Mouse (Mus musculus) stomach, embryonic 15.5 days (tissue): ENCODE data around the gene Nlrp6. TPM values are rescaled to one million over a fixed set of nuclear protein-coding genes. Genes with fewer than 3 reads are reported as not detected.

Experiments
- ATAC-seq: fragments of 200-750 bp; cut with Nextera tagmentation; 2 replicates; pipeline ENCODE4 v1.8.0; 2017; ENCODE audit warnings: low read depth, moderate number of reproducible peaks, moderate TSS enrichment; ENCODE audit not compliant: insufficient read depth, low FRiP score
- H3K27ac ChIP-seq: fragments of 300-500 bp; sonication (generic); 2 replicates; pipeline ENCODE4 v1.5.1; 2015; ENCODE audit warnings: mild to moderate bottlenecking, inconsistent platforms
- H3K27me3 ChIP-seq: fragments of 300-500 bp; sonication (generic); replicated peaks from 2 replicates; pipeline ENCODE4 v1.6.1; 2015; ENCODE audit warnings: inconsistent platforms
- H3K36me3 ChIP-seq: fragments of 300-500 bp; sonication (generic); 2 replicates; pipeline ENCODE4 v1.6.1; 2015; ENCODE audit warnings: inconsistent platforms
- H3K4me1 ChIP-seq: fragments of 300-500 bp; sonication (generic); 2 replicates; pipeline ENCODE4 v1.6.1; 2015; ENCODE audit warnings: inconsistent platforms
- H3K4me2 ChIP-seq: fragments of 300-500 bp; sonication (generic); 2 replicates; pipeline ENCODE4 v1.6.1; 2015; ENCODE audit warnings: mild to moderate bottlenecking, inconsistent platforms
- H3K4me3 ChIP-seq: fragments of 300-500 bp; sonication (generic); replicated peaks from 2 replicates; pipeline ENCODE4 v1.5.1; 2015; ENCODE audit warnings: inconsistent platforms
- H3K9ac ChIP-seq: fragments of 300-500 bp; sonication (generic); 2 replicates; pipeline ENCODE4 v1.6.1; 2015; ENCODE audit warnings: inconsistent platforms
- H3K9me3 ChIP-seq: fragments of 300-500 bp; sonication (generic); 2 replicates; pipeline ENCODE4 v1.6.1; 2016; ENCODE audit warnings: inconsistent platforms
- WGBS: fragments of 180-500 bp; shearing (Covaris S2); methylation state at CpG from one replicate; pipeline ENCODE4 v1.1.7; 2015; 5-methylcytosine and 5-hydroxymethylcytosine counted together
- polyA plus RNA-seq: library from polyadenylated mRNA; unstranded; fragments of >200 nt; fragmentation: Nextera tagmentation; extraction: Ambion mirVana; gene quantifications from 2 replicates; pipeline ENCODE4 v1.2.1, GENCODE M21; 2015

The Nlrp6 gene
- polyA plus RNA-seq, 1 experiment from 2014 or later = 9.9 TPM

GRCm38 (mm10) chr7:140942341-140942740 is 21.6 kb downstream of the Nlrp6 start:
- H3K4me3 ChIP-seq = peak overlapping the region; percentile 56
- peaks cover 8% of the 10 kb centered on the region; the same call in 1 of the 2 replicates for H3K36me3 ChIP-seq
- ATAC-seq = no peak
- H3K4me1 ChIP-seq = peaks cover 29% of the 10 kb centered on the region
- peak overlapping the region; percentile 97 for H3K27ac ChIP-seq
- peak overlapping the region; percentile 45 for H3K9ac ChIP-seq
- 34% methylated on average over 9 of the region's 9 CpGs for WGBS
- no peaks in the 10 kb centered on the region for H3K9me3 ChIP-seq
- H3K27me3 ChIP-seq = no peaks in the 10 kb centered on the region
- peak overlapping the region; percentile 64 for H3K4me2 ChIP-seq

DNA sequence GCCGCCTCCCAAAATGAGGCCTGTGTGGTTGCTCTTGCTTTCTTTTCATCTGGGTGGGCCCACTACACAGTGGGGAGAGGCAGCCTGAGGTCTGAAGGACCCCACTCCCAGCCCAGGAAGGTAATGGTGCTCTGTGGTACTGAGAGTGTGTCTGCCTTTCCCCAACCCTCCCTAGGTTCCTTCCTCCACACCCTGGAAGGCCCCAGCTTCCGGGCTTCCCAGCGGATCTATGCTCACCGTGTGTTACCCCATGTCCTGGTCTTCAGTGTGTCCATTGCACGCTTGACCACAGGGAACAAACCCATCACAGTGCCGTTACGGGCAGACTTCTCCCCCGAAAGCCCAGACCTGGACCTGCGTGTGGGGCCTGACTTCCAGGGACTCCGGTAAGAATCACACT is 22.1 kb downstream of the Nlrp6 start:
- Histone ChIP-seq H3K9me3 (no peaks in the 10 kb centered on the region), H3K27me3 (no peaks in the 10 kb centered on the region), H3K36me3 (peaks cover 8% of the 10 kb centered on the region; the same call in 1 of the 2 replicates), H3K27ac (peak overlapping the region; percentile 97), H3K9ac (no peak overlapping the region), H3K4me1 (peaks cover 29% of the 10 kb centered on the region), H3K4me3 (no peak overlapping the region), H3K4me2 (peak overlapping the region; percentile 64; the same call in 1 of the 2 replicates)
- ATAC-seq = no peak
- 85% methylated on average over 10 of the region's 10 CpGs for WGBS

- WGBS = 77% methylated on average over 4 of the region's 4 CpGs
- Histone ChIP-seq H3K4me2 (no peak overlapping the region), H3K9ac (0 out of 2 replicates have a peak overlapping the region, but pooled peaks have one; percentile 16), H3K36me3 (peaks cover 8% of the 10 kb centered on the region; the same call in 1 of the 2 replicates), H3K4me1 (peaks cover 29% of the 10 kb centered on the region), H3K27me3 (no peaks in the 10 kb centered on the region), H3K27ac (peak overlapping the region; percentile 35), H3K9me3 (no peaks in the 10 kb centered on the region), H3K4me3 (no peak overlapping the region)
- no peak for ATAC-seq
Observed at GRCm38 (mm10) chr7:140943356-140943755, 22.7 kb downstream of the Nlrp6 start.

- ATAC-seq = no peak
- no peak overlapping the region for H3K9ac ChIP-seq
- no peak overlapping the region for H3K4me2 ChIP-seq
- 87% methylated on average over 7 of the region's 7 CpGs for WGBS
- H3K4me1 ChIP-seq = peaks cover 28% of the 10 kb centered on the region
- no peaks in the 10 kb centered on the region for H3K27me3 ChIP-seq
- H3K4me3 ChIP-seq = no peak overlapping the region
- H3K36me3 ChIP-seq = peaks cover 17% of the 10 kb centered on the region
- no peak overlapping the region for H3K27ac ChIP-seq
- H3K9me3 ChIP-seq = no peaks in the 10 kb centered on the region
Observed at GRCm38 (mm10) chr7:140944236-140944635, 23.5 kb downstream of the Nlrp6 start.

GRCm38 (mm10) chr7:140945247-140945646 is 24.5 kb downstream of the Nlrp6 start:
- H3K36me3 ChIP-seq = peaks cover 19% of the 10 kb centered on the region
- no peak overlapping the region for H3K4me2 ChIP-seq
- H3K9me3 ChIP-seq = no peaks in the 10 kb centered on the region
- H3K9ac ChIP-seq = no peak overlapping the region
- no peak overlapping the region for H3K4me3 ChIP-seq
- WGBS = 89% methylated on average over 5 of the region's 5 CpGs
- H3K4me1 ChIP-seq = peaks cover 18% of the 10 kb centered on the region
- no peak for ATAC-seq
- H3K27me3 ChIP-seq = no peaks in the 10 kb centered on the region
- no peak overlapping the region for H3K27ac ChIP-seq

GRCm38 (mm10) chr7:140946311-140946710 is 25.6 kb downstream of the Nlrp6 start:
- Histone ChIP-seq H3K9me3 (no peaks in the 10 kb centered on the region), H3K27ac (peak overlapping the region; percentile 35; the same call in 1 of the 2 replicates), H3K36me3 (peaks cover 19% of the 10 kb centered on the region), H3K4me1 (peaks cover 24% of the 10 kb centered on the region), H3K4me2 (no peak overlapping the region), H3K27me3 (no peaks in the 10 kb centered on the region), H3K9ac (no peak overlapping the region), H3K4me3 (no peak overlapping the region)
- 91% methylated on average over 10 of the region's 10 CpGs for WGBS
- no peak for ATAC-seq

DNA sequence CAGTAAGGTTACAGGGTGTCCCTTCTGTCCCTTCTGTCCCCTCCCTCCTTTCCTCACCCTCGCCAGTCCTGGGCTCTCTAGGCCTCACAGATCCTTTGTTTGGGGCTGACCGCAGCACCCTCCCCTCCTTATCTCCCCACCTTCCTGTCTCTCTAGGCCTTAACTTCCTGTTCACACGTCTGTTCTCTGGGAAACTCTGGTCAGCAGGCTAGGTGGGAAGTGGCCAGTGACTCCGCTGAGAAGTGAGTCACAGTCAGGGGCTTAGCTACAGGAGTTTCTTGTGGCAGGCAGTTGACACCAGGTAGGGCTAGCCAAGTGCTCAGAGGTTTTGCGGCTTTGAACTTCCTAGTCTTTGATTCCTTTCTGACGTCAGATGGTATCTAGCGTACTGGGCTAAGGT is 26.3 kb downstream of the Nlrp6 start:
- 47% methylated on average over 7 of the region's 7 CpGs for WGBS
- Histone ChIP-seq H3K4me3 (no peak overlapping the region), H3K4me1 (peaks cover 30% of the 10 kb centered on the region), H3K27ac (peak overlapping the region; percentile 35; the same call in 1 of the 2 replicates), H3K27me3 (no peaks in the 10 kb centered on the region), H3K4me2 (no peak overlapping the region), H3K9ac (no peak overlapping the region), H3K36me3 (peaks cover 19% of the 10 kb centered on the region), H3K9me3 (no peaks in the 10 kb centered on the region)
- peak; percentile 5; the same call in 1 of the 2 replicates for ATAC-seq

GRCm38 (mm10) chr7:140948161-140948560 is 27.5 kb downstream of the Nlrp6 start:
- Histone ChIP-seq H3K4me1 (peaks cover 28% of the 10 kb centered on the region), H3K27me3 (no peaks in the 10 kb centered on the region), H3K9ac (no peak overlapping the region), H3K4me3 (no peak overlapping the region), H3K27ac (no peak overlapping the region), H3K36me3 (peaks cover 23% of the 10 kb centered on the region), H3K4me2 (no peak overlapping the region), H3K9me3 (no peaks in the 10 kb centered on the region)
- WGBS = 73% methylated on average over 8 of the region's 8 CpGs
- ATAC-seq = no peak

DNA sequence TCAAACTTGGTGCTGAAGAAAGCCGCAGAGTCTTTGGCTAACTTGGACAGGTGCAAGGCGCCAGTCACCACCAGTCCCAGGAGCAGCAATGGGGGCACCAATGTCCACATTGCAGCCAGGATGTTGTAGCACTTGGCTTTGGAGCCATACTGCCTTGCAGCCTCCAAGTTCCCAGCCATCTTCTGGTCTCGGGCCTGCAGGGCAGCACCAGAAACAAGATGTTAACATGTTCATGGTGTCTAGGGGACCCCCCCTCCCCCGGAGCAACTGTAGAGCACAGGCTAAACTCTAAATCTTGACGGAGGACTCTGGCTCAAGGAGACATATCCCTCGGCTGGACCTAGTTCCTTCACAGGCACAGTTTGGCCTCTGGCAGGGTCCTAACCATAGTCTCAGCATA is 28.6 kb downstream of the Nlrp6 start:
- no peak overlapping the region; the same call in 1 of the 2 replicates for H3K27ac ChIP-seq
- H3K4me1 ChIP-seq = peaks cover 35% of the 10 kb centered on the region
- no peak overlapping the region for H3K4me2 ChIP-seq
- WGBS = 88% methylated on average over 6 of the region's 6 CpGs
- ATAC-seq = no peak
- H3K9me3 ChIP-seq = no peaks in the 10 kb centered on the region
- H3K27me3 ChIP-seq = no peaks in the 10 kb centered on the region
- H3K4me3 ChIP-seq = no peak overlapping the region
- peaks cover 25% of the 10 kb centered on the region for H3K36me3 ChIP-seq
- no peak overlapping the region for H3K9ac ChIP-seq

GRCm38 (mm10) chr7:140949824-140950530 is 29.3 kb downstream of the Nlrp6 start, which contains the start of gene Ifitm5:
Gene Ifitm5, minus strand, starts transcription at chr7:140950291.
- 0 out of 2 replicates have a peak within 1 kb of the TSS, but pooled peaks have one; percentile 3 for H3K4me3 ChIP-seq
- peaks cover 39% of the 10 kb centered on the region for H3K4me1 ChIP-seq
- H3K9me3 ChIP-seq = no peaks in the 10 kb centered on the region
- ATAC-seq = no peak
- no peak within 1 kb of the TSS for H3K9ac ChIP-seq
- H3K36me3 ChIP-seq = peaks cover 25% of the 10 kb centered on the region
- no peaks in the 10 kb centered on the region for H3K27me3 ChIP-seq
- H3K4me2 ChIP-seq = peak within 1 kb of the TSS; percentile 13; the same call in 1 of the 2 replicates
- WGBS = 80% methylated on average over 16 of the region's 16 CpGs
- peak within 1 kb of the TSS; percentile 61 for H3K27ac ChIP-seq

DNA sequence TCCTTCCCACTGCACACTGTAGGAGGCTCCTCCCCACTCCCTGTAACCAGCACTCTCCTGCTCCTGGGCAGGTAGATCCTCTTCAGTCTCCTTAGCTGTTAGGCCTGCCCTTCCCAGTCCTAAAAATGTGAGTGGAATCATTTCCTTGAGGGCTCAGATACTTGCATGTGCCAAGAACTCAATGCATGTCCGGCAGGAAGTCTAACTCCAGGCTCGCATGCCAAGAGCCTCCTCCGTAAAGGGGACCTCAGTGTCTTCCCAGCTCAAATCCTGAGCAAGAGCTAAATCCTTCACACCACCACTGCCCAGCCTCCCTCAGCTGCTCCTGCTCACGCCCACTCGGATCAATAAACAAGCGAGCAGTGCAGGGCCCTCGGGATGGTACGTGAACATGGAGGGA is 30.3 kb downstream of the Nlrp6 start:
- peak overlapping the region; percentile 61 for H3K27ac ChIP-seq
- peaks cover 25% of the 10 kb centered on the region for H3K36me3 ChIP-seq
- H3K27me3 ChIP-seq = no peaks in the 10 kb centered on the region
- H3K4me1 ChIP-seq = peaks cover 40% of the 10 kb centered on the region
- no peaks in the 10 kb centered on the region for H3K9me3 ChIP-seq
- H3K4me2 ChIP-seq = peak overlapping the region; percentile 13; the same call in 1 of the 2 replicates
- H3K4me3 ChIP-seq = 0 out of 2 replicates have a peak overlapping the region, but pooled peaks have one; percentile 3
- 26% methylated on average over 8 of the region's 8 CpGs for WGBS
- ATAC-seq = no peak
- no peak overlapping the region for H3K9ac ChIP-seq

DNA sequence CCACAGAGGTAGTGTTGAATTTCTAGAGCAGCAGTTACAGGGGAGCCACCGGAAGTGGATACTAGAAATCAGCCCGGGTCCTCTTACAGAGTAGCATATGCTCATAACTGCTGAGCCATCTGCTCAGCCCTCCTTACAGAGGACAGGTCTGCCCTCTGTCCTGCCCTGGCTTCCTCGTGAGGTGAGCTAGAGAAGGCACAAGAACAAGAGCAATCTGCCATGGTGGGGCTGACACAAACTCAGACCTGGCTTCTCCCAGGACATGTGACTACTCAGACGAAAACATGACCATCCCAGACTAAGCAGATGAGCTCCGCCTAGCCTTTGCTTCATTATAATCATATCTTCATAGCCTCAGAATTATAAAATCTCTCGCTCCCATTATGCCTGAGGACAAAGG is 31.1 kb downstream of the Nlrp6 start:
- H3K36me3 ChIP-seq = peaks cover 20% of the 10 kb centered on the region
- 65% methylated on average over 6 of the region's 6 CpGs for WGBS
- peaks cover 47% of the 10 kb centered on the region for H3K4me1 ChIP-seq
- H3K27me3 ChIP-seq = no peaks in the 10 kb centered on the region
- no peaks in the 10 kb centered on the region for H3K9me3 ChIP-seq
- H3K9ac ChIP-seq = no peak overlapping the region
- peak overlapping the region; percentile 61; the same call in 1 of the 2 replicates for H3K27ac ChIP-seq
- no peak for ATAC-seq
- H3K4me3 ChIP-seq = no peak overlapping the region
- no peak overlapping the region for H3K4me2 ChIP-seq
